Mouse (Mus musculus) heart, adult 2 months (tissue): ENCODE data around the gene Olfr695. TPM values are rescaled to one million over a fixed set of nuclear protein-coding genes. Genes with fewer than 3 reads are reported as not detected.

Experiments used
- DNase-seq, 2 experiments: peaks; one replicate each; pipeline ENCODE4 v3.0.0; 2021
- H3K27ac ChIP-seq: fragments of 200-600 bp; 2 replicates; pipeline ENCODE4 v1.8.1; 2022
- H3K27me3 ChIP-seq: fragments of 200-500 bp; 2 replicates; pipeline ENCODE4 v1.6.1; 2012; ENCODE audit warnings: mild to moderate bottlenecking, low read length, inconsistent platforms, mixed read lengths; ENCODE audit not compliant: control insufficient read depth, insufficient read depth
- H3K36me3 ChIP-seq: fragments of 200-500 bp; 2 replicates; pipeline ENCODE4 v1.6.1; 2012; ENCODE audit warnings: low read length, inconsistent platforms; ENCODE audit not compliant: control insufficient read depth, insufficient read depth
- H3K4me1 ChIP-seq: fragments of 200-500 bp; 2 replicates; pipeline ENCODE4 v1.6.1; 2011; ENCODE audit warnings: low read length; ENCODE audit not compliant: control insufficient read depth, insufficient read depth
- H3K4me3 ChIP-seq: fragments of 200-600 bp; 2 replicates; pipeline ENCODE4 v1.8.1; 2022
- H3K79me2 ChIP-seq: fragments of 200-500 bp; replicated peaks from 2 replicates; pipeline ENCODE4 v1.6.1; 2012; ENCODE audit warnings: mild to moderate bottlenecking, inconsistent platforms, low read length, moderate library complexity, mixed read lengths; ENCODE audit not compliant: control insufficient read depth, insufficient read depth
- H3K9ac ChIP-seq: fragments of 200-500 bp; 2 replicates; pipeline ENCODE4 v1.6.1; 2012; ENCODE audit warnings: low read depth, mild to moderate bottlenecking, control low read depth, inconsistent platforms, low read length, mixed read lengths
- CTCF ChIP-seq: fragments of 200-600 bp; IDR thresholded peaks from 2 replicates; pipeline ENCODE4 v1.8.1; 2022; ENCODE audit warnings: antibody characterized with exemption, mild to moderate bottlenecking, moderate library complexity
- EP300 ChIP-seq: fragments of 200-500 bp; IDR thresholded peaks from 2 replicates; pipeline ENCODE4 v1.6.1; 2011; ENCODE audit warnings: low read depth, low read length, control low read depth; ENCODE audit not compliant: insufficient read depth
- POLR2A ChIP-seq: fragments of 200-500 bp; IDR thresholded peaks from 2 replicates; pipeline ENCODE4 v1.6.1; 2011; ENCODE audit warnings: mild to moderate bottlenecking, low read depth, low read length, control low read depth; ENCODE audit not compliant: insufficient read depth
- WGBS: fragments of 180-500 bp; shearing (Covaris S2); methylation state at CpG from one replicate; pipeline ENCODE4 v1.1.7; 2018; 5-methylcytosine and 5-hydroxymethylcytosine counted together
- intact Hi-C: fragments of 180-260 bp; cut with DNase I; formaldehyde crosslinking; loops from one replicate; pipeline ENCODE4 v1.15.1; 2025
- polyA plus RNA-seq: library from polyadenylated mRNA; depleted of rRNA; stranded (reverse); fragments of >200 nt; gene quantifications from 2 replicates; pipeline ENCODE4 v1.2.3, GENCODE M21; 2012; rRNA removed
- total RNA-seq, 2 experiments: library from RNA; stranded (reverse); gene quantifications; 2 replicates each; pipeline ENCODE4 v1.2.3; 2021

The Olfr695 gene
- total and polyA plus RNA-seq, 3 experiments: not detected

GRCm38 (mm10) chr7:106685382-106685781 lies 30.8 kb downstream of the Olfr695 start:
- H3K27me3 ChIP-seq: no peaks in the 10 kb centered on the region
- H3K27ac ChIP-seq: no peak overlapping the region
- intact Hi-C loops: no loop called here
- H3K4me3 ChIP-seq: no peak overlapping the region
- no peaks in the 10 kb centered on the region for H3K79me2 ChIP-seq
- TF ChIP-seq POLR2A (no peak), EP300 (no peak), CTCF (no peak)
- H3K9ac ChIP-seq: no peak overlapping the region
- H3K4me1 ChIP-seq: no peaks in the 10 kb centered on the region
- DNase-seq: no peak
- H3K36me3 ChIP-seq: no peaks in the 10 kb centered on the region
- WGBS: 77% methylated on average over 2 of the region's 2 CpGs

GRCm38 (mm10) chr7:106680484-106680883 lies 35.7 kb downstream of the Olfr695 start, which contains the start of gene Olfr693:
Olfr693 (minus strand) TSS chr7:106680584.
- no peaks in the 10 kb centered on the region for H3K79me2 ChIP-seq
- intact Hi-C loops: no loop called here
- TF ChIP-seq CTCF: no peak
- TF ChIP-seq POLR2A: no peak
- no peak for TF ChIP-seq EP300

More at GRCm38 (mm10) chr7:106680484-106680883, 35.7 kb downstream of the Olfr695 start, which contains the start of gene Olfr693:
- no peak for DNase-seq
- Histone ChIP-seq H3K36me3 (no peaks in the 10 kb centered on the region), H3K4me1 (no peaks in the 10 kb centered on the region), H3K27ac (no peak within 1 kb of the TSS), H3K9ac (no peak within 1 kb of the TSS), H3K4me3 (no peak within 1 kb of the TSS), H3K27me3 (no peaks in the 10 kb centered on the region)

Other genes with a start within 250 kb of the Olfr695 start
- not detected for gene Olfr693, start 35.8 kb downstream of the Olfr695 start, total RNA-seq
- not detected in 2 replicates for gene Olfr693, start 35.8 kb downstream of the Olfr695 start, polyA plus RNA-seq
- gene Olfr694, start 24.6 kb downstream of the Olfr695 start, total RNA-seq: not detected
- gene Olfr694, start 24.6 kb downstream of the Olfr695 start, polyA plus RNA-seq: not detected in 2 replicates
- not detected for gene Olfr697, start 26.0 kb upstream of the Olfr695 start, total RNA-seq
- gene Olfr697, start 26.0 kb upstream of the Olfr695 start, polyA plus RNA-seq: not detected in 2 replicates
- gene Olfr698, start 39.0 kb upstream of the Olfr695 start, total RNA-seq: not detected
- not detected in 2 replicates for gene Olfr698, start 39.0 kb upstream of the Olfr695 start, polyA plus RNA-seq
- gene Olfr699, start 76.8 kb upstream of the Olfr695 start, total RNA-seq: not detected
- gene Olfr699, start 76.8 kb upstream of the Olfr695 start, polyA plus RNA-seq: not detected in 2 replicates
- gene Olfr700, start 92.4 kb upstream of the Olfr695 start, total RNA-seq: not detected
- not detected in 2 replicates for gene Olfr700, start 92.4 kb upstream of the Olfr695 start, polyA plus RNA-seq
- gene Olfr701, start 97.7 kb upstream of the Olfr695 start, total RNA-seq: not detected
- not detected in 2 replicates for gene Olfr701, start 97.7 kb upstream of the Olfr695 start, polyA plus RNA-seq
- not detected for gene Olfr702, start 117.5 kb upstream of the Olfr695 start, total RNA-seq
- not detected in 2 replicates for gene Olfr702, start 117.5 kb upstream of the Olfr695 start, polyA plus RNA-seq
- gene Olfr703, start 127.0 kb upstream of the Olfr695 start, total RNA-seq: not detected
- gene Olfr703, start 127.0 kb upstream of the Olfr695 start, polyA plus RNA-seq: not detected in 2 replicates
- gene Olfr704, start 146.8 kb upstream of the Olfr695 start, total RNA-seq: not detected
- not detected in 2 replicates for gene Olfr704, start 146.8 kb upstream of the Olfr695 start, polyA plus RNA-seq
- gene Olfr705, start 160.5 kb upstream of the Olfr695 start, total RNA-seq: not detected
- not detected in 2 replicates for gene Olfr705, start 160.5 kb upstream of the Olfr695 start, polyA plus RNA-seq
- gene Olfr706, start 171.8 kb upstream of the Olfr695 start, total RNA-seq: not detected
- gene Olfr706, start 171.8 kb upstream of the Olfr695 start, polyA plus RNA-seq: not detected in 2 replicates
- gene Olfr707, start 184.8 kb upstream of the Olfr695 start, total RNA-seq: not detected
- not detected in 2 replicates for gene Olfr707, start 184.8 kb upstream of the Olfr695 start, polyA plus RNA-seq
- gene Olfr1532-ps1, start 191.6 kb upstream of the Olfr695 start, total RNA-seq: not detected
- gene Olfr1532-ps1, start 191.6 kb upstream of the Olfr695 start, polyA plus RNA-seq: not detected in 2 replicates
- not detected for gene Olfr709-ps1, start 215.8 kb upstream of the Olfr695 start, total RNA-seq
- not detected in 2 replicates for gene Olfr709-ps1, start 215.8 kb upstream of the Olfr695 start, polyA plus RNA-seq
- gene Olfr710, start 231.9 kb upstream of the Olfr695 start, total RNA-seq: not detected
- gene Olfr710, start 231.9 kb upstream of the Olfr695 start, polyA plus RNA-seq: not detected in 2 replicates
- gene Olfr6, start 247.5 kb upstream of the Olfr695 start, total RNA-seq: not detected
- not detected in 2 replicates for gene Olfr6, start 247.5 kb upstream of the Olfr695 start, polyA plus RNA-seq